Mouse (Mus musculus) megakaryocyte progenitor cell, adult 5-6 weeks (primary cell): ENCODE results near the gene Nfia. TPM values are rescaled to one million over a fixed set of nuclear protein-coding genes. Genes with fewer than 3 reads are reported as not detected.
A peak's percentile ranks its signal among the peaks of the same experiment; 100 is the strongest.

Source experiments
- ATAC-seq: replicated peaks from 2 replicates; pipeline ENCODE4 v1.8.0; 2016; ENCODE audit warnings: mild to moderate bottlenecking, moderate TSS enrichment, inconsistent platforms; ENCODE audit not compliant: poor library complexity
- total RNA-seq, 2 experiments: library from RNA; stranded (forward) in 1 of 2; stranded (reverse) in 1 of 2; fragments of 157-497, 149-512 nt in 1 of 2; fragments of 200-1000 nt in 1 of 2; gene quantifications; 2 replicates each; pipeline versions ENCODE4 v1.2.3 to v1.2.4; 2015 to 2017

The Nfia gene
- total RNA-seq, 2 experiments from 2014 or later: 1.5 to 35.1 TPM

DNA sequence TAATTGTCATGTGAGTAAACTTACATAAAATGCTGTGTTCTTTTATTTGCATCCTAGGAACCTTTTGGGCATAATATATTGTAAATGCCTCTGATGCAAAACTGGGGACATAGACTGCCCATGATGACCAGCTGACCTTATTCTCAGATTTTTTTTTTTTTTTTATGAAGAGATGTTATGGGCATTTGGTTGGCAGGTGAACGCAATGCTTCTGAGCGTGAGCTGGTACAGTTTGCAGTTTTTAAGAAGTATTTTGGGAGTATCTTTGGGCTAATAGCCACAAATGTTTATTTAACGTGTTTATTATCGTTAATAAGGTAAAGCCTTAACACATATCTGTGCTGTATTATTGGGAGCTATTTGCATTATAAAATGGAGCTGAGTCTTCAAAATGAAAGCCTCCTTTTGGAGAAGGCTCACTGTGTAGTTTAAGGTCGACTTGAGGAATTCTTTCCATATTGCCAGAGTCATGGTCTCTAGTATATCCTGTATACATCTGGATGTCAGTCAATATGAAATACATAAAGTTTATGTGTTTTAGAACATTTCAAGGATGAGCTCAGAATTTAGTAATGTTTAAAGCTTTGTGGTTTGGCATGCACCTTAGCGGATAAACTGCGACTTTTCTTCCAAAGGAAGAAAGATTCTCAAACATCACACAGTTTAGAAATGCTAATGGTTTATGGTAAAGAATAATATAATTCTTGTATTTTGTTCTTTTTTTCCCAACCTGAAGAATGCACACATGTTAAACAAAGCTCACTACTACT lies 8.3 kb downstream of the Nfia start:
- ATAC-seq: no peak

DNA sequence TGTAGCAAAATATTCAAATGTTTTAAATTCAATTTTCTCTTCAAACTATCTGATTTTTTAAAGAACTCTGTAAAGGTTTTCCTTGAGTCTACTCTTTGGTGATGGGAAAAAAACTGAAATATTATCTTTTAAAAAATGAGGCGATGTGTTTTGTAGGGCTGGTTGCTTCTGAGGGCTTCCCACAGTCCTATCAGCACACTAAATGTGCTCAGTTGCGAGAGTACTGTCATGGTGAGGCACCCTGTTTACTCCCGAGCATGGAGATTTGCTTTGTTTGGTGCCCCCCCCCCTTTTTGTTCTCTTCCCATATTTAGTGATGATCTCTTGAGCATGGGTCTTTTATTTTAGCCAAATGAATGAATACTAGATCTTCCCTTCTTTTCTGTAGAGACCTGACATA lies 9.5 kb downstream of the Nfia start:
- peak; percentile 27; the same call in 1 of the 2 replicates for ATAC-seq

DNA sequence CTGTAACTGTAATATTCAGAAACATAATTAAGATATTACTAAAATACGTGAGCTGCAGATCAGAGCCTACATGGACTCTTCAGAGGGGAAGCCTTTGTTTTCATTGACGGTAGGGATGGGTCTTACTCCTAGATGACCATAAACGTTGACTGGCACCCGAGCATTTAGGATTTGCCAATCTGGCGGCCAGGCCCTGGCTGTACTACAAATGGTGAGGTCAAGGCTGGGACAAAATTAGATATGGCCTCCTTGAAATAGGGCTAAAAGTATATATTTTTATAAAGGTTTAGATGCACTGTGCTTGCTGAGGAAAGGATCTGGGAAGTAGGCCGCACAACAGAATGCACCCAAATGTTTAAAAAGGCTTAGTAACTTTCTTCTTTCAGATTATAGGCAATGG lies 10.0 kb downstream of the Nfia start:
- no peak for ATAC-seq

DNA sequence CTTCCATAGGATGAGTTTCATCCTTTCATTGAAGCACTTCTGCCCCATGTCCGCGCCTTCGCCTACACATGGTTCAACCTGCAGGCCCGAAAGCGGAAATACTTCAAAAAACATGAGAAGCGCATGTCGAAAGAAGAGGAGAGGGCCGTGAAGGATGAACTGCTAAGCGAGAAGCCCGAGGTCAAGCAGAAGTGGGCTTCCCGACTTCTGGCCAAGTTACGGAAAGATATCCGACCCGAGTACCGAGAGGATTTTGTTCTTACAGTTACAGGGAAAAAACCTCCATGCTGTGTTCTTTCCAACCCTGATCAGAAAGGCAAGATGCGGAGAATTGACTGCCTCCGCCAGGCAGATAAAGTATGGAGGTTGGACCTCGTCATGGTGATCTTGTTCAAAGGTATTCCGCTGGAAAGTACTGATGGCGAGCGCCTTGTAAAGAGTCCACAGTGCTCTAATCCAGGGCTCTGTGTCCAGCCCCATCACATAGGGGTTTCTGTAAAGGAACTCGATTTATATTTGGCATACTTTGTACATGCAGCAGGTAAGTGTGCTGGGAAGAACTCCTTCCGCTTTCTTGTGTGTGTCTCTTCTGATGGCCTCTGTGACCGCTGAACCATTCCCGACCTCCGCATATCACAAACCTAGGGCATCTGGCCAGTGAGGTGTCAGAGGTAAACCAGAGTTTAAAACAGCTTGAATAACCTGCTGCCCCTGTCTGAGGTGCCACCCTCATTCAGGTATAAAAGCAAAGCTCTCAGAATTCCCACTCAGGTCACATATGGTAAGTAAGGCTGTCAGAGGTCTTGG lies 10.7 kb downstream of the Nfia start:
- ATAC-seq: no peak

DNA sequence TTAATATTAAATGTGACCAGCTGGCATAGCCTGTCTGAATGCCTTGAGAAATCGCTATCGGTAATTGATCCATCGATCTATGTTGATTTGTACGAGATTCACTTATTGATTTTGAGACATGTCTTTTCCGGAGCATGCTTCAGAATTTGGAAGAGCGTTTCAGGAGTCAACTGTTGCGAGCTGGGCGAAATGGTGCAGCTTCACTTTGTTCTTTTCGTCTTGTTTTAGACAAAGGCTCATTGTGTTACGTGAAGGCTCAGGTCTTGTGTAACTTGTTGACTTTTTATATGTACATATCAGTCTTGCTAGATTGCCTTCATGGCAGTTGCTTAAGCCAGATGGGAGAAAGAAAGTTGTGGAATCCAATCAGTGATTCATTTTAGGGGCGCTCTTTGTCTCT lies 11.7 kb downstream of the Nfia start:
- ATAC-seq: no peak

DNA sequence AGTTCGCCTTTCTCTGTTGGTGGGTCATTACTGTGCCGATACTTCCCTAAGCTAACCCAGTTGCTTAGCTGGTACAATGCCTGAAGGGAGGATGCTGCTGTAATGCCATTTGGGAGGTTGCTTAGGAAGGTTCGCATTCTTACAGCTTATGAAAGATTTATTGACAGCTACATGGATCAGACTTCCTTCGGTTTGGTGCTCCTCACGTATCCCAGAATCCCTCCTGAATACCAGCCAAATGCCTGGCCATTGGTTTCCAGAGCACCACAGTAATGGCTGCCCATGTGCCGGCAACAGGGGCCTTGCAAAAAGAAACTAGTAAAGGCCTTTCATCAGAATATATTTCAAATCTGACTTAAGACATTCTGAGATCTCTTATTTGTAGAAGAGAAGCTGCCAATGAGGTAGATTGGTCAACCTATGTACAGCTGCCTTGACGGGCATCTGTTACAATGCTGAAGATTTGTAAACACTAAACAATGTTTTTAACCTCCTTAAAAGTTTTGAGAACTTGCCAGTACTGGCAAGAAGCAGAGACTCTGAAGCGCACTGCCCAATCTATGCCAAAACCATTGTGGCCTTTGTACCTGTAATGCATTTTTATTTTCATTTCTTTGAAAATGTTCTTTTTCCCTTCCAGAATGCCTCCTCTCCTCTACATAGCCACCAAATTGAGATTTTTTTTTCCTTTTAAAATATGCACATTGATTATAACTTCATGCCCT lies 13.2 kb downstream of the Nfia start:
- ATAC-seq: no peak

DNA sequence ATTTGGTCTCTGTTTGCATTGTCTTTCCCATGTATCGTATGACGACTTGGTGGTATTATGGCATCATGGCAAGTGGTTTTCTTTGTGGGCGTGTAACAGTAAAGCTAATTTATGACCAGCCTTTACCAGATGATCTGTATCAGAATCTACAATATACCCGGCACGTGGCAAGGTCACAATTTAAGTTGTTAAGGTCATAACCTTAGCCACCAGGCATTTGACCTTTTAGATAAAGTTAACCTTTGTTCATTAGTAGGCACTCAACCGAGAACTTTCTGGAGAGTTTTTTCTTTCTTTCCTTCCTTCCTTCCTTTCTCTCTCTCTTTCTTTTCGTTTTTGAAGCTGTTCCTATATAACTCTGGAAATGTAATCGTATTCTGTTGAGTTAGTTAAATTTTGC lies 14.0 kb downstream of the Nfia start:
- no peak for ATAC-seq

DNA sequence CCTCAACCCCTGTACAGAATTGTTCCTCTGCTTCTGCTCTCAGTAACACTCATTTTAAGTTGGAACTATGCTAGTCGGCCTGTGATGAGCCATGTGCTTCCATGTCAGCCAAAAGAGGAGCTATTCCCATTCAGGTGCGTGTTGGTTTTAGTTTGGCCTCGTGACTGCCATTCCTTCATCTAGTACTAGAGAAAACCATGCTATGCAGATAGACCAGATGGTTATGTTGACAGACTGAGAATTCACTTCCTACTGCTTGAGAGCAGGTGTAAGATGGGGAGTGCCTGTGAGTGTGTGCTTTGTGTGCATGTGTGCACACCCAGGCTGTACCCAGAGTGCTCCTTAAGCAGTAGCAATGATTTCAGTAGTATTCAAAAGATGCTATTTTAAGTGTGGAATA lies 15.0 kb downstream of the Nfia start:
- ATAC-seq: no peak

DNA sequence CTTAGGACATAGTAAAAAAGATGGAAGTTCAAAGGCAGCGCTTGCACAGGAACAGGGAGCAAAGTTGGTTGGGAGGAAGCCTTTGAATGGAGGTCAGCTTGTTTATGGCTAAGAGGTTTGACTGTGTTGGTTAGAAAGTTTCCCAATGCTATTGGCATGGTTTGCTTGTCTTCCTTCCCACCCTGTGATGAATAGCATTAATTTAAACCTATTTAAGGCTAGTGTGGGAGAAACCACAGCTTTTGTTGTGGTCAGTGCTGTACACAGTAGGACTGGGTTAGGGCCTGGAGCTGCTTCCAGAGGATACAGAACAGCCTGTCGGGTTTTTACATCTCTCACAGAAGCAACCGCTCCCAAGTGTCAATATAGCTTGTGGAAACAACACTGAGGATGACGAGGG lies 16.0 kb downstream of the Nfia start:
- no peak for ATAC-seq

DNA sequence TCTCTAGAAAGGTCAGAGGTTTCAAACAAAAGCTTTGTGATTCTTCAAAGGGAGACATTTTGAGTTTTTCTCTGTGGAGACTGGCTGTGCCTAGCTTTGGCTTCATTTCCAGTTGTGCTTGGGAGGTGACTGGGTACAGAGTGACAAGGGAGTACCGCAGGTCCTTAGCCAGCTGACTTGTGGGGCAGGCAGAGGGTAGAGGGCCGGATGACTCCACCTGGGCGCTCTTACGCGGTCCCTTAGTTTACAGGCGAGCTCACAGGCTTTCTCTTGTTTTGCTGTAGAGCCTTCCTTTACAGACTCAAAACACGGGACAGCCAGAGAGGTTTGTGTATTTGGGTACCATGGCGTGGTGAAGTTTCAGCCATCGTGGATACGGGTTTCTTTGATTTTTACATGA lies 21.4 kb downstream of the Nfia start:
- ATAC-seq: no peak

DNA sequence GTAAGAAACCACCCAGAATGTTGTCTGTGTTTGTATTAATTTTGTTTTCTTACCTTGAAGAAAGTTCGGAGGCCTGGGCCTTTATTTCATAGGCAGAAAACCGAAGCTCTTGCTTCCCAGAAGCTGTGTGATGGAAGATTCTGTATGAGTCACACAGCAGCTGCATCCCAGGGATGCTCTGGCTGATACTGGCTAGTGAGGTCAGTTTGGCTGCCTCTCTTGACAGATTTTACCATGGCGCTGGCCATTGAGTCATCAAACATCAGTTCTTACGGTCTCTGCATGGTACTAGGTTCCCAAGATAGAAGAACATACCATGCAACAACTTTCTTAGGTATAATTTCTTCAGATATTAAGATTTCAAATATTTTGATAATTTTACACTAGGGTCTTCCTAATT lies 22.3 kb downstream of the Nfia start:
- ATAC-seq: no peak

DNA sequence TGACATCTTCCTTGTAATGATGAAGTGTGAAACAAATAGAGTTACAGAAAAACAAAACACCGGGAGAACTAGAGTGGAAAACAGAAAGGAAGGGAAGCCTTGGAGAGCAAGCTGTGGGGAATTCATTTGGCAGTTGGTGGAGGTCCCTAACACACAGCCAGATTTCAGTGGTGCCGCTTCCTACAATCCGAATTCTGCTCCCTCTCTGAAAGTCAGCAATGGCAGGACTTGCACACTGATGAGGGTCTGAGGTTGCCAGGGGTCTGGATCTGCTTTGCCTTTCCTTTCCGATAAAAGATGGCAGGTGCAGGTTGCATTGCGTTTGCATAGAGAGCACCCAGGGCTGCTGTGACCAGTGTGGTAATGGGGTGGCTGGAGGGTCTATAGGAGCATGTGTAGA lies 23.4 kb downstream of the Nfia start:
- ATAC-seq: no peak

DNA sequence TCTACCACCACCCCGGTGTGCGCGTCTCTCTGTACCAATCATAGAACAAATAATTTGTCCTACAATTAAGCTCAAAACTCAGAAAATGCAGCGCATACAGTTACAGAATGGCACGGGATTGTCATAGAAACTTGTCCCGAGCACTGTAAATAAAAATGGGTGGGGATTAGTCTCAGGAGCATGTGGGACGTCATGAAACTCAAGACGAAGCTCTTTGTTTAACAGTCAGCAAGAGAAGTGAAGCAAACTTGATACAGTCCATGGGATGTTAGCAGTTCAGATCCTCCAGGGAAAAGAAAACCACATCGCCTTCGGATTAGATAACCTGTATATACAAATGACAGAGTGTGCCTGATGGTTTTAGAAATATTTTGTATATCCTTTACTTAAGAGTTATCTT lies 24.0 kb downstream of the Nfia start:
- ATAC-seq: no peak

DNA sequence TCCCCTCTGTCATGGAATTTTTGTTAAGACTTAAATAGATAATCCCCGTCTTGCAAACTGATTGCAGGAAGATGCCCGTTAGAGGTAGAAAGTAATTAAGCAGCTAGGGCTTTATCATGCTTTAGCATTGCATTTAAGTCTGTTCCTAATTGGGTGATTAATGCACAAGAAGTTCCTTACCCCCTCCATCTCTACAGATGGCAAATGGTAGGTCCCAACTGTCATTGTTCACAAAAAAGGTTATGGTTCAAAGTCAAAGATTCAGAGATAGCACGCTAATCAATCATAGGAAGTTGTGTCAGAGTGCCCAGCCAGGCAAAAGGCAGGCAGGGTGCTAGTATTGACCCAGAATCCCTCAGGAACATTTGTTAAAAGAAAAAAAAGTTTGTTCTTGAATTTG lies 31.3 kb downstream of the Nfia start:
- ATAC-seq: 0 out of 2 replicates have a peak, but pooled peaks have one; percentile 5

DNA sequence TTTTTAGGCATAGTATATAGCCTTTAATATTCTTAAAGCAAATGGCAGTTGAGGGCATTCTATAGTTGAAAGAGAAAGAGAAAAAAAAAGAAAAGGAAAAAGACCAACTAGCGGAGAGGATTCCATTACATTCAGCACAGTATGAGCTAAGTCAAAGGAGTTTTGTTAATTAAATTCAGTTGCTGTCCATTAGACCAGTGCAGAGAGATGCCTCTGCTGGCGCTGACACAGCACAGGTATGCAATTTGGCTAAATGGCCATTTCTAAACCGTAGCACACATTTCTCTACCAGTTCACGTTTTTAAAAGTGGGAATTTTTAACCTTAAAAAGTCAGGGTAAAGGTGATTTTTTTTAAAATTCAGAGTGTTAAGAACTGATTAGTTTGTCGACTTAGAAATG lies 32.1 kb downstream of the Nfia start:
- no peak for ATAC-seq

DNA sequence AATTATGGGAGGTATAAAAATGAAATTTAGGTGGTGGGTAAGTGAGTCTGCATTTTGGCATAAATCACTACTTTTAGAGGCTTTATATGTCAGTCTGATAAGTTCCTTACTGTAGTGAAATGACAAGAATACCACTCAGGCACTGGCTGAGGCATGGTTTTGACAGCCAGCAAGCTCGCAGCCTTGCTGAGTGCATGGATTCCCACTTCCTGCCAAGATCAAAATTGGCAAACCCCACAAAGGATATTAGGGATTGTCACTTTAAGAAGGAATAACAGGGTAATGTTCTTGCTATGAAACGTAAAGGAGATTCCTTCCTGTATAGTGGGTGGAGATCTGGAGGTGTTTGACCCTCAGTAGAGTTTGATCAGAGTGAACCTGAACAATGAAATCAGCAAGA lies 32.7 kb downstream of the Nfia start:
- no peak for ATAC-seq

DNA sequence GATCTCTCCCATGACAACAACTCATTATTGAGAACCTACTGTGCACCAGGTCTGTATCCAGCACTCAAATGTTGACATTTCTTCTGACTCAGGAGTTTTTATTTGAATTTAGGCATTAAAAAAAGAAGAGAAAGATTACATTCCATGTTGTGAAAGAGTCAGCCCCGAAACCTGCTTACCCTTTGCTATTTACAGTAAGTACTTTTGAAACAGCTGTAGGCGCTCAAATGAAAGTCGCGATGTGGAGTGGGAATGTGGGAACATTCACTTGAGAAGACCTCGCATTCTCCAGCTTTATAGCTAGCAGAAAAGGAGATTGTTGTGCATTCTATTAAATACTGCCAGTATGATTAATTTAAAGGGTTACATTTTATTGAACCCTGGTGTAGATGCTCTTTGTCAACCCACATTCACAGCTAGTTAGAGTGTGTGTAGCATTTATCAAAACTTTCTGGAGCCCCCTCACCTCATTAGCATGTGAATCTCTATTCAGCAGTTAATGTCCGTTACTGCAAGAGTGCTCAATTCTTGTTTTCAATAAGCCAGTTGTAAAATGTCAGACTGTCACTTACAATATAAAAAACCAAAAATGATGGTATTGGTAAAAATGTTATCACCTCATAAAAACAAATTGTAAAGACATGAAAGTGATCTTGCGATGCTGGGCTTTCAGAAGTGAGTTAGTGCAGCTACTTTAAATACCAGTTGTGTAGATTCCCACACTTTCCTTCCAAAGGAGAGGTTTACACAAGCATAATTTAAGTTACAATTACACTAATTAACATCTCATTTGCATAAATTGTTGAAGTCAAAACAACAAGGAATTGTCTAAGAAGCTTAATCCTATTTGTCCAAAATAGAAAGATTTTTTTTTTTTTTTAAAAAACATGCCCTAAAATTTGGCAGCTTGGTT lies 33.6 kb downstream of the Nfia start:
- no peak for ATAC-seq

DNA sequence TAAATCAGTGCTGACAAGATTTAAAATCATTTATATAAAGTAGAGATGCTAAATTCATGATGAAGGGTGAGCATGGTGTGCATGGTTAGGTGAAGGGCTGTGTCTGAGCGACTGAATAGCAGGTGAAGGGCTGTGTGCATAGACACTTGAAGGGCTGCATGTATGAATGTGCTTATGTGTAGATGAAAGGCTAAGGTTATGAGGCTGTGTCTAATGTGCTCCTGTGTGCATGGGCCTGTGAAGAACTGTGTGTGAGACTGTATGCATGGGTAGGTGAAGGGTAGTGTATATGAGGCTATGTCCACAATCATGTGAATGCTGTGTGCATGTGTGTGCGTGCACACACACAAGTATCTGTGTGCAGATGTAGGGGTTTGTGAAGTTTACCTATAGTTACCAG lies 34.4 kb downstream of the Nfia start:
- no peak for ATAC-seq

DNA sequence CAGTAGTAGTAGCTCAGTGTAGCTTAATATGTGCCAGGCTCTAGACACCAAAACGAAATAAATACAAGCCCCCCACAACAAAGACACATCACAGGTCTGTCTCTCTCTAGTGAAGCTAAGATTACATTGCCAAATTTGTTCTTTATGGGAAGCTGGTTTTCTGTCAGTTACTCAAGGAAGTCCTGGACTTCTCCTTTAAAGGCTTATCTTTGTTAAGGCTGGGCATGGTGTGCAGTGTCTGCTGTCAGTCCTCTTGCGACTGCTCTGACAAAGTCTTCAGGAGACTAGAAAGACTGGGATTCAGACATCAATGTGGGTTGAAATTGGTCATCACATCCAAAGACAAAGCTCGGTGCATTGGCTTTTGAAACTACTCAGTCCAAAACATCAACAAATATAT lies 36.4 kb downstream of the Nfia start:
- peak; percentile 21; the same call in 1 of the 2 replicates for ATAC-seq

DNA sequence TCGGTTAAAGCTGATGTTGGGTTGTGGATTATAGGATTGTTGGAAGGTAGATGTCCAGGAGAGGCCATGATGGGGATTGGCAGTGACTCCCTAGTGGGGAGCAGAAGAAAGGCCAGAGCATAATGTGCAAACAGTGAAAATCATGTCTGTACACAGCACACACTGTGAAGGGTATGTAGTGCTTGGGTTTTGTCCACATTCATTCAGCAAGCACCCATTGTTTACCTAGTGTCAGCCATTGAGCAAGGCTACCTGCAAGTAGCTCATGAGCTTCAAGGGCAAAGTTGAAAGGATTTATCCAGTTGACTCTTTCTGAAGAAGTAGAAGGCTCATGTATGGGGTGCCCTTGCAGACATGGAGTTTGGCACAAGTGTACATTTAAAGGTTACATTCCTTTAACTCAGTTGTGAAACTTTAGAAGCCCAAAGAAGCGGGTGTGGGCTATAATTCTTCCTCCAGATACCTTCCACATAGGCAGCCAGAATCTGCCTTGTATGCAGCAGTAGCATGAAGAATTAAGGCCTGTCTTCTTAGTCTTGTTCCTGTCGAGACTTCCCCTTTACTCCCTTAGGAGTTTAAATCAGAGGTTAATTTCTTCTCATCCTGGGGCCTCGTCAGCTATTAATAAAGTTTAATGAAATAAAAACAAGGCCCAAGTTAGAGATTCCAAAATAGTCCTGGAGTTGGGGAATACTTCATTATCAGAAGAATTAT lies 37.2 kb downstream of the Nfia start:
- ATAC-seq: no peak
